Mouse (Mus musculus): Measurements from ENCODE around the gene Bcl6b.

The Bcl6b gene

DNA sequence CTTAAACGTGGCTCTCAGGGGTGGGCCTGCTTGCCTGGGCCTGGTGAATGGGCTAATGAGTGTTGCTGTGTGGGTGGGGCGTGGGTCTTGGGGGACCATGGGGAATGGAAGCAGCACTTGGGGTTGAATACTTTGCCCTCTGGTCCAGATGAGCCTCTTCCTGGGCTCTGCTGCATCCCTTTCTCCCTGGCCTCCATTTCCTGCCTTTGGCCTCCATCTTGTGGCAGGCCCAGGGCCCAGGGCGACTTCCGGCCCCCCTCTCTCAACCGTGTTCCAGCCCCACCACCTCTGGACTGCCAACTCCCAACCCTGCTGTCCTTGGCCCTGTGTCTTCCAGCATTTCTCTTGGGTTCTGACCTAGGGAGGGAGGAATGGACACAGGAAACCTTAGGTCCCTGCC is 4.4 kb upstream of the Bcl6b start:
- DNase-seq (ENCODE audit: low read depth, low spot score) = no peak

DNA sequence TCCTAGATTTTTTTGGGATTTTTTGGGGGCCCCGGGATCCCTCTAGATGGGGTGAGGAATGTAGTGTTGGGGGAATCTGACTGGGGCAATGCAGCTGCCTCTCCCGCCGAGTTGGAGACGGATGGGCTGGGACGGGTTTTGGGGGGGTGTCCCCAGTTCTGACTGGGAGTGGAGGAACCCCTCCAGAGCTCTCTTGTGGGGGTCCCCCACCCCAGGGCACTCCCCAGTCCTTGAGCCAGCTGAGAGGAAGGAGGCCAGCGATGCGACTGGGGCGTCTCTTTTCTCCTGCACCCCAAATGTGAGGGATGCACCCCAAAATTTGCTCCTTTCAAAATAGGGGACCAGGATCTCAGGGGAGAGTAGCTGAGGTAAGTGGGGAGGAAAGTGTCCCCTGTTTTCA is 3.4 kb upstream of the Bcl6b start:
- DNase-seq (ENCODE audit: low read depth, low spot score) = no peak

DNA sequence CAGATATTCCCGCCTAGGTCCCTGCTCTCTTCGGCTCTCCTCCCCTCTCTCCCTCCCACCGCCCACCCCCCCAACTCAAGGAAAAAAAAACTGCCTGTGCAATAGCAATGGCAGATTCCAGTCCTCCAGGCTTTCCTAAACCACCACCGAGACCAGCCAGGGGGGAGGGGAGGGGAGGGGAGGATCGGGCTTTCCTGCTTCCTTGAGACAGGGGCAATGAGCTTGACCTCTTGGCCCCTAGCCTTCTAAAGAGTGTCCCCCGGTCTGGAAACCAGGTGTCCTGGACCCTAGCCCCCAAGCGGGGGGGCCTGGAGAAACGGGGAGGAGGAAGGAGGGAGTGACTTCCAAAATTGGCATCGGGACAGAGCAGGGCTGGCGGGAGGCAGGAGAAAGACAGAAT is 2.9 kb upstream of the Bcl6b start:
- DNase-seq (ENCODE audit: low read depth, low spot score) = peak; percentile 79

DNA sequence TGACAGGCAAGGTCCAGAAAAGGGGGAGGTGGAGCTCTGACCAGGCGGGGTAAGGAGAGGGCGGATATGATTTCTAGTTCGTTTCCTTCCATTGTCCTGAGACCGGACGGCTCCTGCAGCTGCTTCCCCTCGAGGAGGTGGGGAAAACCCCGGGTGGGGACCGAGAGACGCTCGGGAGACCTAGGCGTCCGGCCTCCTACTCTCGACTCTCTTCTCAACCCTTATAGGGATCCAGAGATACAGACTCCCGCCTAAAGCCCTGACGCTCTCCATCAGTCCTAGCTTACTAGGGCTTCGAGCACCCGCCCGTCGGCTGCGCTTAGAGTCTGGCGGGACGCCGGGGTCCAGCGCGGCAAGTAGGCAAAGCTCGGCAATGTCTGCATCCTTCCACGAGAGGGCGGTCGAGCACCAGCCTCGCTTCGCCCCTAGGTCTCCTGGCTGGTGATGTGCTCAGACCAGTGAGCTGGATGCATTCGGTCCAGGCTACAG is 685 bp upstream of the Bcl6b start:
- peak; percentile 87 for DNase-seq (ENCODE audit: low read depth, low spot score)

DNA sequence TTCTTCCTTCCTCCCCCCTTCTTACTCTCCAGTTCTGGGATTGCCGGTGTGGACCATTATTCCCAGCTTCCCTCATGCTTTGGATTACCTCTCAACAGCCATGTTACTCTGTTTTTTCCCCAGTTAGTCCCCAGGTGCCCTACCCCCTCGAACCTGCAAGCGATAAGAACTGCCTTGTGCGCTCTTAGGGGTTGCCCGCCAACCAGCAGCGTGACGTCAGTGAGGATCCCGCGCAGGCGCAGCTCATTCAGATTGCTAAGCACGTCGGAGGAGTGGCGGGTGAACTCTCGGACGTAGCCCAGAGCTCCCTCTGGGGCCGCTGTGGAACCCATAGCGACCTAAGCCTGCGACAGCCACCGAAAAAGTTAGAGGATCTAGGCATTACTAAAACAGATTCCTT is 770 bp downstream of the Bcl6b start:
- DNase-seq (ENCODE audit: low read depth, low spot score) = peak; percentile 93

DNA sequence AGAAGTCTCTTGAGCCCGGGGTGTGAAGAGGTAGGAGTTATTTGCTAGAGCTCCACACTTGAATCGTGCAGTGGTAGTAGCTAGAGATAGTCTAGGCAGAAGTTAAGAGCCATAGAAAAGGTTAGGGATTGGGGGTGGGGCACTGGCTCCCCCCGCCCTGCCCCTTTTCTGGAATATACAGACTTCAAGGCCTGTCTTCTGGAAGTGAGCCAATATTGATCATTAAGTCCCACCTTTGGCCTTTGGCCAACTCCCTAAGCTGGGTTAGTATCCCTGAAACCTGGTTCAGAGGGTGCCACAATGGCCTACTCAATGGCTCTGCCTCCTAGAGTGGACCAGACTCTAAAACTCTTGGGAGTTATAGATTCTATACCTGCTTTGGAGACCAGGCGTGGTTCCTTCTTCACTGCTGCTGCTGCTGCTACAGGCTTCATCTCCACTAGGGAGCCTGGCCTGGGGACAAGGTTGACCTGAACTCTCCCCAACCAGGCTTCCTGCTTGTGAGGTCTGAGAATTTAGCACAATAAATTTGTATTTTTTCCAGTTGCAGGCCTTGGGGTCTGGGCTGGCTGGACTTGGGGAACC is 1.8 kb downstream of the Bcl6b start:
- no peak for DNase-seq (ENCODE audit: low read depth, low spot score)

DNA sequence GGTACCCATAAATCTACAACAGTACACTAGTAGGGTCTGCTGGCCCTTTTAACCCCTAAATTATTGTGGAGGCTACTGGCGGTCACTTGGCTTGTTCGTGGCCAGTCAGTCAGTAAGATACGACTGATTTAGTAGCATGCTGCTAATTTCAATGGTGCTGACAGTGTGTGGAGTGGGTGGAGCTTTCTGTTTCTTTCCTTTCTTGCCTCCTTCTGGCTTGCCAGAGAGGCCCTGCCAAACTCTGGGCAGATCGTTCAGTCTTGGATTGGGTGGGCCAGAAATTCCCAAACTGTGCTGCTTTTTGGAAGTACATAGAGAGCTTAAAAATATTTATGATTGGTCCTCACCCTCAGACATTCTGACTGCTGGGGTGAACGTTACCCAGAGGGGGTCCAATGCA is 2.5 kb downstream of the Bcl6b start:
- DNase-seq (ENCODE audit: low read depth, low spot score) = no peak

DNA sequence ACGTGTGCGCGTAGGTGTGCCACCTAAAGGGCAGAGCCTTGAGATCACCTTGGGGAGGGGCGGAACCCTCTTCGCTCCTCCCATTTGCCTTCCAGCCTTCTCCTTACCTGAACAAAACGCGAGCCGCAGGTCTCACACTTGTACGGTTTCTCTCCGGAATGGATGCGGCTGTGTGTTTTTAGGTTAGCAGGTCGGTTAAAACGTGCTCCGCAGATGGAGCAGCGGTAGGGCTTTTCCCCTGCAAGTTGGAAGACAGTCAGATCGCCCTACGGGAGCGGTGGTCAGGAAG is 3.1 kb downstream of the Bcl6b start:
- no peak for DNase-seq (ENCODE audit: low read depth, low spot score)

DNA sequence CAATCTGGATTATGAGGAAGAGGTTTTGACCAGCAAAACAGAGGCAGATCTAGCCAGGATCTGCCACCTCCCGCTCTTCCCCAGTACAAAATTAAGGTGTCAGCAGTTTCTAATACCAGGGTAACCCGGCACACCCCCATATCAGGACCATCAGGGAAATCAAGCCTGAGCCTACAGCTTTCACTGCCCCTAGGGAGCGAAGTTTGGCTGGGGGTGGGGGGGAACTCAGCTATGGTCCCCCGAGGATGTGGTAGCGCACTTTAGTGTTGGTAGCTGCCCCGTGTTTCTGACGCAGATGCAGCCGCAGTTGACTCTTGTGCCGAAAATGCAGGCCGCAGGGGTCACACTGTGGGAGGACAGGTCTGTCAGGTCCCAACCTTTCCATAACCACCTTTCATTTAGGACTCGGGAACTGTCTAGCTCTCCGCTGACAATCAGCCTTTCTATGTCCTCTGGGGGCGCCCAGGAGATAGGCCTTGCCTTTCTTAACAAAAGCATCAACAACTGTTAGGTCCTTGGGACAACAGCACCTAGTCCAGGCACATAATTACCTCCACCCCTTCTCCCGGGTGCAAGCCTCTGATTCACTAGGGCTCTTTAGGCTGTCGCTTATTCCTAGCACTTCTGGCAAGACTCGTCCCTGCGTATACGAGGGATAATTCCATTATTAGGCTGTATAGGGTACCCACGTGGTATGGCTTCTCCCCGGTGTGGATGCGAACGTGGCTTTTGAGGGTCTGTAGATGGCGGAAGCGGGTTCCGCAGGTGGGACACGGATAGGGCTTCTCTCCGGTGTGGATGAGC is 3.6 kb downstream of the Bcl6b start:
- peak; percentile 51 for DNase-seq (ENCODE audit: low read depth, low spot score)

DNA sequence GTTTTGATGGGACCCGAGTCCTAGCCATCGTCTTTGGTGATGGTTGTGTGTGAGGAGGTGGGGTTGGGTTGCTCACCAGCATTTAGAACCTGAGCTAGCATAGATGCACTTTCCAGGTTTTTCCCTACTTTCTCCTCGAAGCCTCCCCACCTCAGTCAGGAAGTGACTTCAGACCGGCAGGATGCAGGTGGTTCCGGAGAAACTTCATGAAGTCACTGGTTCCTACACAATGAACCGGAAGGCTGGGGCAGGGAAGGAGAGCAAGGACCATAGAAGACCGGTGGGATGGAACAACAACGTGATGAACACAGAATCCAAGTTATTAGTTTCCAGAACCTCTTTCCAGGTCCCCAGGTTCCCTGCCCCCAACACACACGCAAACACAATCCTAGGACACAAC is 5.9 kb downstream of the Bcl6b start:
- no peak for DNase-seq (ENCODE audit: low read depth, low spot score)

DNA sequence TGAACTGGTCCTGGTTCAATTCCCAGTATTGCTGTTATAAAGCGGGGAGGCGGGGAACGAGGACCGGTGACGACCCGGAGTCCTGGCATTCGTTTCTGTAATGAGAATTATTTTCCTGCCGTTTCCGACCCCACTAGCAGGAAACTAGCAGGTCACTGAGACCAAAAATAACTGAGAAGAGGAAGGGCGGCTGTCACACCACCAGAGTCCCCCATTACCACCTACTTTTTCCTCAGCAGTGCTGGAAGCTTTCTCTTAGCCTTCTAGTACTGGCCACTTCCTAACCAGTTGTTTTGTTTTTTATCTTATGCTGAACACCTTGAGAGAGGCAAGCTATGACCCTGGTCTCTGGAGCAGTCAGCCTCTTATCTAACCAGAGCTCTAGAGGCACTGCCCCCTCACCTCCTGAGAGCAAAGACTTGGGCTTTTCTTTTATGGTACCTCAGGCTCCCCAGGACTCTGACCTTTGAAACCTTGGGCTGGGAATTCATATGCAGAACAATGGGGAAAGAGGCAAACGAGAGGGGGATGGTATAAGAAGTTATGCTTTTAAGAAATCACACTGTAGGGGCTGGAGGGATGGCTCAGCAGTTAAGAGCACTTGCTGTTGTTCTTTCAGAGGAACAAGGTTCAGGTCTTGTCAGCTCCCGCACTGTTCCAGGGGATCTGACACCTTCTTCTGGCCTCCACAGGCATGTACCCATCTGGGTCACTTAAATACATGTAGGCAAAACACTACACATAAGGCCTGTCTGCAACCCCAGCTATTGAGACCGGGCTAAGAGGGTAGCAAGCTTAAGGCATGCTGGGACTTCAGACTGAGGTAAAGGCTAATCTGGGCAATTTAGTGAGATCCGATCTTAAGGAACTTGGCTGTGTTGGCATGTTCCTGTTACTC is 7.7 kb downstream of the Bcl6b start:
- DNase-seq (ENCODE audit: low read depth, low spot score) = peak; percentile 76

DNA sequence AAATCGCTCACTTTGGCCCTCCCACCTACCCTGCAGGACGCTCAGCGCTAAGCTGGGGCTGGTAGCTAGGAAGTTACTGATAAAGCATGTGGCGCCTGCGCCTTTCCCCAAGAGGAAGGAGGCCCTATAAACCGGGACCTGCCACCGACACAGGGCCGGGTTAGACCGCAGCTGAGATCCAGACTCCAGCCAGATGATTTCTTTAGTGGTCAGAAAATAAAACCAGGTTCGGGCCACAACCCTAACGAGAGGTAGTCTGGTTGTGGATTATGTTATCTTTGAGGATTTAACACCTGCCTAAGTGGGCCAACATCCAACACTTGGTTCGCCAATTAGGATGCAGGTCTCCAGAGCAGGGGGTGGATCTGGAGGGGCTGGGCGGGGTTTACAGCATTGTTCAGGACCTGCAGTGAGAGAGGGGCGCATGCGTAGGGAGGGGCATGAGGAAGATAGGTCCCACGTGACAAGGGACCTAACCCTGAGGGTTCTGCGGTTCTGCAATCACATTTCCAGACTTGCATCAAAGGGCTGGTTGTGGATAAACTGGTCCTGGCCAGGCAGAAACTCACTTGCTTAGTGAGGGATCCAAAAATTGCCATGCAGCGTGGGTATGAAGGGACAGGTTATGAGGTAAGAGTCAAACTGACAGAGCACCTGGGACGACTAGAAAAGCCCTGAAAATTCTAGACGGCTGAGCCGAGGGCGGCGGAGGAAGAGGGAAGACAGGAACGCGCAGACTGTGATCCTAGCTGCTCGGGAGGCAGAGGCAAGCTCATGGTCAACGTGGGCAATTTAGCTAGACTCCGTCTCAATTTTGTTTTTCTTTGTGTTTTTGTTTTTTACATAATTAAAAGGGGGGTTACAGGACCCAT is 8.6 kb downstream of the Bcl6b start, which contains the start of gene Slc16a13:
Gene Slc16a13, minus strand, starts transcription at position 334 of the 872 bp plus-strand sequence.
- DNase-seq (ENCODE audit: low read depth, low spot score) = peak; percentile 99

DNA sequence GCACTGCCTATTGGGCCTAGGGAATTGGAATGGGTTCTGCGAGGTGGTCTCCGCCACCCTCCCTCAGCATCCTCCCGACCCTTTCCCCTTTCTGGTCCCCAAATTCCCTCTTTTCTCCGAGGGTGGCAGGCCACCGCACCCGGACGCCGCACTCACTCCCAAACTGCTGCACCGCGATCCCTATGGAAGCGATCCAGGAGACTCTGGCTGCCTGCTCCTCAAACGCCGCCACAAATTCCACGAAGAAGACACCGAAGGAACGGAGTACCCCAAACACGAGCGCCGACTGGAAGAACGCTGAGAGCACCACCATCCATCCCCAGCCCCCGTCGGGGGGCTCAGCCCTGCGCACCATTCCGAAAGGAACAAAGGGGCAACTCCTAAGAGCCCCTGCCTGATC is 9.3 kb downstream of the Bcl6b start:
- DNase-seq (ENCODE audit: low read depth, low spot score) = no peak

DNA sequence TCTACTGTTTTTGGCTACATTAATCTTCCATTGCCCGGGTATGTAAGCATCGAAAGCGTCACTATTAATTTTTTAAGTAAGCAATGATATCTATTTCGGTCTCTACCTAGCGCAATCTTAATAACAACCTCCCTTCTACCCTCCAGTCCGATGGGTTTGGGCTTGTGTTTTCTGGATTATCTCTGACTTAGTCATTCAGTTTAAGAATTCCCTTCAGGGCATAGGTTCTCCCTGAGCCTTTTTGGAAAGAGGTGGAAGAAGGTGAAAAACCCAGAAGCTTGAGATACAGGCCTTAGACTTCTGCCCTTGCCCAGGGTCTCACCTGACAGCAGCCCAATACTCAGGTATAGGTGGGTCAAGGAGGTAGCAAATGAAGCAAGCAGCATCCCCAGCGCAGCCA is 9.7 kb downstream of the Bcl6b start:
- DNase-seq (ENCODE audit: low read depth, low spot score) = no peak

DNA sequence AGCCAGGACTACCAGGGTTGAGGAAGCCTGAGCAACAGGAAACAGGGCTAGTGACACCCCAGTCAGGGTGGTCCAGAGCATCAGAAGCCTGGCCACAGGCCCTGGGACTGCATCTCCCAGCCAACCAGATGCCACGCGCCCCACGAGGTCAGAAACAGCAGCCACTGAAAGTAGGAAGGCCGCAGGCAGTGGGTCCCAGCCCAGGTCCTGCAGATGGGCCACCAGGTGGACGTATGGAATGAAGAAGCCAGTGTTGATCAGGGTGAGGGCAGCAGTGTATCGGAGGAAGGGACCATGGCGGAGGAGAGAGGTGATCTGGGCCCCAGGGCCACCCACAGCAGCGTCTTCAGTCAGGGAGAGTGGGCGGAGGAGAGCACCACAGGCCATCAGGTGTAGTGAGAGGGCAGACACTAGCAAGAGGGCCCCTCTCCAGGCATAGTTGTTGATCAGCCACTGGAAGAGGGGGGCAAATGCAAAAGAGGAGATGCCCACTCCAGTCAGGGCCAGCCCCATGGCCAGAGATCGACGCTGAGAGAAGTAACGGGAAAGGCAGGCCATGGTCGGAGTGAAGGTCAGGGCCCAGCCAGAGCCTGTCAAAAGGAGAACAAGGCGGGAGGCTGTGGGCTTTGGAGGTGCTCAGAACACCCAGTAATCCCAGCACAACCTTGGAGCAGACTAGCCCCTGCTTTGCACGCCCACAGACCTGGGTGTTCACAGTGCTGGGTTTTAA is 10.7 kb downstream of the Bcl6b start:
- DNase-seq (ENCODE audit: low read depth, low spot score) = no peak

DNA sequence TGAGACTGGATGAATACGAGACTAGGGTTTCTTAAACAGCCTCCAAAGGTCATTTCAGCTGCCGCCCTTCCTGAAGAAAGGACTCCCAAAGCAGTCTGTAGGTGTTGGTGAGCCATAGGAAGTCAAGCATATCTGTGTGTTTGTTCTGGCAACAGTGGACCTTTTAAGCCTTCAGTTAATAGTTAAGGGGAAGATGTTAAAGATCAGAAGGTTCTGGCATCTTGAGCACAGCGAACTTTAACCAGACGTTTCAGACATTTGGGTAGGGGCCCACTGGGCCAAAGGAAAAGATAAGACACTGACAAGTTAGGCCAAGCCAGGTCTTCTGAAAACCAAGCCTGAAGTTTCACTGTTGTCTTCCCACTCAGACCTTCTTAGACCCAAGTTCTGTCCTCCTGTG is 11.6 kb downstream of the Bcl6b start:
- DNase-seq (ENCODE audit: low read depth, low spot score) = no peak

DNA sequence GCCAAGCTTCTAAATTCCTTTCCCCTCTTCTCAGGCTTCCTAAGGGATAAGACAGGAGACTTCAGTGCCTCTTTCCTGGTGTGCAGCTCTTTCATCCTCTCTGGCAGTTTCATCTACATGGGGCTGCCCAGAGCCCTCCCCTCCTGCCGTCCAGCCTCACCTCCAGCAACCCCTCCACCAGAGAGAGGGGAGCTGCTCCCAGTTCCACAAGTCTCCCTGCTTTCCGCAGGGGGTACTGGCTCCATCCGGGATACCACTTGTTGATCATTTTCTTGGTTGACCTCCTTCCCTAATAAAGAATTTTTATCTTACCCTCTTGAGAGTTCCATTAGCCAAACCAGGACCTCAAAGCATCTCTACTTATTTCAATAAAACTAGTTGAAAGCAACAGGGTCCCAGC is 13.5 kb downstream of the Bcl6b start:
- no peak for DNase-seq (ENCODE audit: low read depth, low spot score)

DNA sequence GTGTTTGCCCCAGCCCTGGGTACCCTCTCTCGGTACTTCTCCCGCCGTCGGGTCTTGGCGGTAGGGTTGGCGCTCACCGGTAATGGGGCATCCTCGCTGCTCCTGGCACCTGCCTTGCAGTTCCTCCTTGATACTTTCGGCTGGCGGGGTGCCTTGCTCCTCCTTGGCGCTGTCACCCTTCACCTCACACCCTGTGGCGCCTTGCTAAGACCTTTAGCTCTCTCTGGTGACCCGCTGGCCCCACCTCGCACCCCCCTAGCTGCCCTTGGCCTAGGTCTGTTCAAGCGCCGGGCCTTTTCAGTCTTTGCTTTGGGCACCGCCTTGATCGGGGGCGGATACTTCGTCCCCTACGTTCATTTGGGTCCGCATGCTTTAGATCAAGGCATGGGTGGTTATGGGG is 14.3 kb downstream of the Bcl6b start:
- no peak for DNase-seq (ENCODE audit: low read depth, low spot score)

DNA sequence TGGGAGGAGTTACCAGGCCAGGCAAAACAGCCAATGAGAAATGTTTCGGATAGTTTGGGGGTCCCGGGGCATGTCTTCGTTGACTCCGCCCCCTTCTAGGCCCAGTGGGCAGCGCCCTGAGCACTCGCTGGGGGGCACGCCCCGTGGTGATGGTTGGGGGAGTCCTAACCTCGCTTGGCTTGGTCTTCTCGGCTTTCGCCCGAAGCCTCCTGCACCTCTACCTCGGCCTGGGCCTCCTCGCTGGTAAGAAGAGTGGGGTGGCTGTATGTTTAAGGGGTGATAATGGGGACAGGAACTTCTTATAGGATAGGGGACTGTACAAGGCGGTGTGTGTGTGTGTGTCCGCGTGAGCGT is 14.8 kb downstream of the Bcl6b start:
- DNase-seq (ENCODE audit: low read depth, low spot score) = peak; percentile 25

DNA sequence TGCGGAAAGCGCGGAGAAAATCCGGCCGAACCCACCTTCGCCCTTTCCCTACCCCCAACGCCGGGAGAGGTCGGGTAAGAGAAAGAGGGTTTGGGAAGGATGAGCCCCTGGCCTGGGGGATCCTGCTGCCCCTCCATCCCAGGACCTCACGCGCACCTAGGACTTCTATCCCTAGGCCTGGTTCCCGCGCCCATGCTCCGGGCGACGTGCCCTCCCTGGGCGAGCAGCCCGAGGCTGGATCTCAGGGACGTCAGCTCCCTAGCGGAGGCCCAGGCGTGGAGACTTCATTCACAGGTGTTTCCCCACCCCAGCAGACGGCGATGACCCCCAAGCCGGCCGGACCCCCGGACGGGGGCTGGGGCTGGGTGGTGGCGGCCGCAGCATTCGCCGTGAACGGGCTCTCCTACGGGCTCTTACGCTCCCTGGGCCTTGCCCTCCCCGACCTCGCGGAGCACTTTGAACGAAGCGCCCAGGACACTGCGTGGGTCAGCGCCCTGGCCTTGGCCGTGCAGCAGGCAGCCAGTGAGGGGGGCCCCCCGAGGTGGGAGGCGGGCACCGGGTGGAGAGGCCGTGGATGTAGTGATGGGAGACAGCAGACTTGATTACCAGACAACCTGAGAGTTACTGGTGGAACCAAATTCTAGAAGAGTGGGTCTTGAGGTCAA is 15.3 kb downstream of the Bcl6b start:
- DNase-seq (ENCODE audit: low read depth, low spot score) = peak; percentile 29
